Mouse (Mus musculus) embryonic facial prominence, embryonic 10.5 days (tissue): ENCODE measurements around the gene Gprc5c. TPM values are rescaled to one million over a fixed set of nuclear protein-coding genes. Genes with fewer than 3 reads are reported as not detected.
A peak's percentile ranks its signal among the peaks of the same experiment; 100 is the strongest.

Experiments used
- DNase-seq: peaks from one replicate; pipeline ENCODE4 v3.0.0-alpha.2; 2017; ENCODE audit warnings: low spot score
- H3K27ac ChIP-seq: fragments of 300-500 bp; sonication (generic); replicated peaks from 2 replicates; pipeline ENCODE4 v1.5.1; 2016; ENCODE audit warnings: mild to moderate bottlenecking
- H3K27me3 ChIP-seq: fragments of 300-500 bp; sonication (generic); replicated peaks from 2 replicates; pipeline ENCODE4 v1.6.1; 2016; ENCODE audit warnings: low read depth, mild to moderate bottlenecking; ENCODE audit not compliant: poor library complexity, severe bottlenecking
- H3K36me3 ChIP-seq: fragments of 300-500 bp; sonication (generic); replicated peaks from 2 replicates; pipeline ENCODE4 v1.6.1; 2016; ENCODE audit warnings: mild to moderate bottlenecking, moderate library complexity
- H3K4me1 ChIP-seq: fragments of 300-500 bp; sonication (generic); 2 replicates; pipeline ENCODE4 v1.6.1; 2016
- H3K4me3 ChIP-seq: fragments of 300-500 bp; sonication (generic); 2 replicates; pipeline ENCODE4 v1.5.1; 2016; ENCODE audit warnings: mild to moderate bottlenecking, moderate library complexity
- H3K9me3 ChIP-seq: fragments of 300-500 bp; sonication (generic); 2 replicates; pipeline ENCODE4 v1.6.1; 2016; ENCODE audit warnings: mild to moderate bottlenecking
- WGBS: fragments of 180-500 bp; shearing (Covaris S2); methylation state at CpG from one replicate; pipeline ENCODE4 v1.1.7; 2016; 5-methylcytosine and 5-hydroxymethylcytosine counted together
- polyA plus RNA-seq: library from polyadenylated mRNA; unstranded; fragments of >200 nt; fragmentation: Nextera tagmentation; extraction: Ambion mirVana; gene quantifications from 2 replicates; pipeline ENCODE4 v1.2.1, GENCODE M21; 2016

Gprc5c gene
- 62.2 and 62.5 TPM in 2 replicates for polyA plus RNA-seq

- peak within 1 kb of the TSS; percentile 94 for H3K27ac ChIP-seq
- H3K9me3 ChIP-seq: no peaks in the 10 kb centered on the region
- H3K4me1 ChIP-seq: peaks cover 77% of the 10 kb centered on the region
- under 1% methylated on average over 38 of the region's 43 CpGs for WGBS
- peak; percentile 68 for DNase-seq
- peaks cover 7% of the 10 kb centered on the region; the same call in 1 of the 2 replicates for H3K36me3 ChIP-seq
- peaks cover 56% of the 10 kb centered on the region for H3K27me3 ChIP-seq
- H3K4me3 ChIP-seq: peak within 1 kb of the TSS; percentile 88
Observed at GRCm38 (mm10) chr11:114850452-114851268, at the start of gene Gprc5c. Gene Gprc5c (plus strand): TSS chr11:114851152.

- WGBS: 95% methylated on average over 1 of the region's 1 CpGs
- H3K4me1 ChIP-seq: peaks cover 34% of the 10 kb centered on the region
- no peak overlapping the region for H3K27ac ChIP-seq
- H3K36me3 ChIP-seq: no peaks in the 10 kb centered on the region
- H3K4me3 ChIP-seq: no peak overlapping the region
- peaks cover 11% of the 10 kb centered on the region; the same call in 1 of the 2 replicates for H3K27me3 ChIP-seq
- DNase-seq: no peak
- no peaks in the 10 kb centered on the region for H3K9me3 ChIP-seq
Observed at GRCm38 (mm10) chr11:114801906-114802305, 49.0 kb upstream of the Gprc5c start.

DNA sequence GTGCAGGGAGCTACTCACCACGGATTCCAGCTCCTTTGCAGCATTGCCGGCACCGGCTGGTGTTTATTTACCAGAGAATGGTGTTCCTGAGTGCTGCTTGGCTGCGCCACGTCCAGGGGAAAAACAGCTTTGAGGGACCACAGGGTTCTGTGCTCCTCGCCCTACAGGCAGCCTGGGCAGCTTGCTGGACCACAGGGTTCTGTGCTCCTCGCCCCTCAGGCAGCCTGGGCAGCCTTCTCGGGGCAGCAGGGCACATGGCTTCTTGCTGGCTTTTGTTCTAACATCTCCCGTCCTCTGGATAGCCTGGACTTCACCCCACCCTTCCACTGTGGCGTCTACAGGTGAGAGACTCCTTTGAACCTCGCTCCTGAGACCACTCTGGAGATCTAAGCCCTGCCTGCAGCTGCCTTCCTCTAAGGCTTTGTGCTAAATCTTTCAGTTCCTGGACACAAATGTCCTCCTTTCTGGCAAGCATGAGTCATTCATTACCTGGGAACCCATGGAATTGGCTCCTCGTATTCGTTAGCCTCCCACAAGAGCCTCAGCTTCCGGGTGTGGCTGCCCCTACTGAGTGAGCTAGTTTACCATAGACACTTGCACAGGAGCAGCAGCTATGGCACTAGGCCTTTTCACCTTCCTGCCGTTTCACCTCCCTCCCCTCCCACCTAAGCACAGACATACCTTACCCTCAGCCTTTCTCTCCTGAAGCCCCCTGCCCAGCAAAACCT is 48.2 kb upstream of the Gprc5c start:
- H3K27me3 ChIP-seq: peaks cover 11% of the 10 kb centered on the region; the same call in 1 of the 2 replicates
- DNase-seq: no peak
- H3K36me3 ChIP-seq: no peaks in the 10 kb centered on the region
- WGBS: 64% methylated on average over 15 of the region's 15 CpGs
- no peaks in the 10 kb centered on the region for H3K9me3 ChIP-seq
- H3K4me3 ChIP-seq: no peak overlapping the region
- H3K4me1 ChIP-seq: peaks cover 41% of the 10 kb centered on the region
- H3K27ac ChIP-seq: peak overlapping the region; percentile 63

- Histone ChIP-seq H3K27ac (peak overlapping the region; percentile 54; the same call in 1 of the 2 replicates), H3K9me3 (no peaks in the 10 kb centered on the region), H3K4me1 (peaks cover 52% of the 10 kb centered on the region), H3K36me3 (no peaks in the 10 kb centered on the region), H3K27me3 (peaks cover 11% of the 10 kb centered on the region; the same call in 1 of the 2 replicates), H3K4me3 (no peak overlapping the region)
- no peak for DNase-seq
- 33% methylated on average over 8 of the region's 8 CpGs for WGBS
Observed at GRCm38 (mm10) chr11:114803990-114804389, 47.0 kb upstream of the Gprc5c start.

- no peak overlapping the region for H3K4me3 ChIP-seq
- peak overlapping the region; percentile 41 for H3K27ac ChIP-seq
- H3K27me3 ChIP-seq: peaks cover 11% of the 10 kb centered on the region; the same call in 1 of the 2 replicates
- no peak for DNase-seq
- peaks cover 70% of the 10 kb centered on the region for H3K4me1 ChIP-seq
- H3K36me3 ChIP-seq: no peaks in the 10 kb centered on the region
- 56% methylated on average over 2 of the region's 2 CpGs for WGBS
- no peaks in the 10 kb centered on the region for H3K9me3 ChIP-seq
Observed at GRCm38 (mm10) chr11:114807025-114807424, 43.9 kb upstream of the Gprc5c start.

- WGBS: 23% methylated on average over 14 of the region's 14 CpGs
- H3K4me3 ChIP-seq: no peak overlapping the region
- DNase-seq: no peak
- H3K27ac ChIP-seq: peak overlapping the region; percentile 41; the same call in 1 of the 2 replicates
- H3K9me3 ChIP-seq: no peaks in the 10 kb centered on the region
- peaks cover 5% of the 10 kb centered on the region; the same call in 1 of the 2 replicates for H3K27me3 ChIP-seq
- no peaks in the 10 kb centered on the region for H3K36me3 ChIP-seq
- peaks cover 69% of the 10 kb centered on the region for H3K4me1 ChIP-seq
Observed at GRCm38 (mm10) chr11:114807686-114808427, 43.1 kb upstream of the Gprc5c start.

- Histone ChIP-seq H3K9me3 (no peaks in the 10 kb centered on the region), H3K36me3 (no peaks in the 10 kb centered on the region), H3K27me3 (no peaks in the 10 kb centered on the region; the same call in 1 of the 2 replicates), H3K27ac (peak overlapping the region; percentile 73; the same call in 1 of the 2 replicates), H3K4me1 (peaks cover 57% of the 10 kb centered on the region), H3K4me3 (no peak overlapping the region)
- DNase-seq: no peak
- 91% methylated on average over 1 of the region's 1 CpGs for WGBS
Observed at GRCm38 (mm10) chr11:114809371-114809770, 41.6 kb upstream of the Gprc5c start.

DNA sequence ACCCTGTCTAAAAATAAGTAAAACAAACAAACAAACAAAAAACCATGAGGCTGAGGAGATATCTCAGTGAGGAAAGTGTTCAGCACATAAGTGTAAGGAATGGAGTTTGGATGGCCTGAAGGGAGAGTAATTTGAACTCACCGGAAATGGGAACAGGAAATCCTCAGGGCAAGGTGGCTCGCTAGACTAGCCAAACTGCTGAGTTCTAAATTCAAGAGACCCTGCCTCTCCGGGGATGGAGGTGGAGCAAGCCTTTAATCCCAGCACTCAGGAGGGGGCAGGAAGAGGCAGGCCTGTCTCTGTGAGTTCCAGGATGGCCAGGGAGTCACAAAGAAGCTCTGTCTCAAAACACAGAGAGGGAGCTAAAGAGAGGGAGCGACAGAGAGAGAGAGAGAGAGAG is 40.6 kb upstream of the Gprc5c start:
- H3K9me3 ChIP-seq: no peaks in the 10 kb centered on the region
- H3K4me3 ChIP-seq: 0 out of 2 replicates have a peak overlapping the region, but pooled peaks have one; percentile 23
- no peaks in the 10 kb centered on the region for H3K36me3 ChIP-seq
- no peaks in the 10 kb centered on the region for H3K27me3 ChIP-seq
- H3K4me1 ChIP-seq: peaks cover 57% of the 10 kb centered on the region
- peak; percentile 56 for DNase-seq
- H3K27ac ChIP-seq: peak overlapping the region; percentile 73
- WGBS: 8% methylated on average over 4 of the region's 4 CpGs

DNA sequence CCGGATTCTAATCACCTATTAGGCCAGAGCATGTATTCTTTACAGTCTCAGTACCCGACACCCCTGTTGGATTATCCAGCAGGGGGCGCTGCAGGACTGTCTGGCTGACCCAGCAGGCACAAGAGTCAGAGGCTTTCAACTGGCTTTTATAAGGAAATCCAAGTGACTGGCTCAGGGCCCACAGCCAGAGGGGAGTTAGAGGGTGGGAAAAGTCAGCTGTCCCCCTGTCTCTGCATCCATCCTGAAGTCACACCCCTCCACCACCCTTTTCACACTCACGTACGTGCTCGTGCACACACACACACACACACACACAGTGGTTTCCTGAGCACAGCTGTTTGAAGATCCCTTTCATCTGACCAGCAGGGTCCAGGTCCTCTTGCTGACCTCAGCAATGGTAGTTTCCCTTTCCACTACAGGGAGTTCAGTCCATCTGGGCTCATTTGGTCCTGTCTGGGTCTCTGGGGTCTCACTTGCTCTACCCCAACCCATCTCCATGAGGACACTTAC is 38.2 kb upstream of the Gprc5c start:
- Histone ChIP-seq H3K4me3 (no peak overlapping the region), H3K27ac (peak overlapping the region; percentile 76), H3K36me3 (no peaks in the 10 kb centered on the region), H3K9me3 (no peaks in the 10 kb centered on the region), H3K4me1 (peaks cover 52% of the 10 kb centered on the region), H3K27me3 (no peaks in the 10 kb centered on the region)
- peak; percentile 94 for DNase-seq
- 16% methylated on average over 6 of the region's 6 CpGs for WGBS

- H3K27me3 ChIP-seq: no peaks in the 10 kb centered on the region
- no peak overlapping the region for H3K4me3 ChIP-seq
- peaks cover 45% of the 10 kb centered on the region for H3K4me1 ChIP-seq
- H3K9me3 ChIP-seq: peaks cover 3% of the 10 kb centered on the region; the same call in 1 of the 2 replicates
- peak overlapping the region; percentile 8 for H3K27ac ChIP-seq
- WGBS: 81% methylated on average over 11 of the region's 11 CpGs
- no peaks in the 10 kb centered on the region for H3K36me3 ChIP-seq
- DNase-seq: no peak
Observed at GRCm38 (mm10) chr11:114814873-114815592, 35.9 kb upstream of the Gprc5c start.

DNA sequence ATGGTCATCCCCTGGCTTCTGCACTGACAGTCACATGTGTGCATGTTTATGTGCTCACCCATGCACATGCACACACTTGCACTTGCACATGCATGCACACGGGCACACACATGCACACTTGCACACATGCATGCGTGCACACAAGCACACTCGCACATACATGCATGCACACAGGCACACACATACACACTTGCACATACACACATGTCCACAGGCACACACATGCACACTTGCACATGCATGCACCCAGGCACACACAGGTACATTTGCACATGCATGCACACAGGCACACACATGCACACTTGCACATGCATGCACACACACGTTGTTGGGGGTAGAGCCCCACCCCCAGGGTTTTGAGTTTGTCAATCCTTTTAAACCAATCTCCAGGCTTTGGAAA is 34.0 kb upstream of the Gprc5c start:
- 89% methylated on average over 4 of the region's 4 CpGs for WGBS

More for the DNA sequence above, 34.0 kb upstream of the Gprc5c start:
- no peak overlapping the region for H3K4me3 ChIP-seq
- peaks cover 3% of the 10 kb centered on the region; the same call in 1 of the 2 replicates for H3K9me3 ChIP-seq
- DNase-seq: no peak
- no peaks in the 10 kb centered on the region for H3K36me3 ChIP-seq
- H3K27ac ChIP-seq: peak overlapping the region; percentile 44; the same call in 1 of the 2 replicates
- H3K4me1 ChIP-seq: peaks cover 51% of the 10 kb centered on the region
- H3K27me3 ChIP-seq: no peaks in the 10 kb centered on the region
